Mouse (Mus musculus) kidney, embryonic 14.5 days (tissue): ENCODE measurements around the gene Crebrf. TPM values are rescaled to one million over a fixed set of nuclear protein-coding genes. Genes with fewer than 3 reads are reported as not detected.

Experiments
- ATAC-seq: fragments of 200-750 bp; cut with Nextera tagmentation; 2 replicates; pipeline ENCODE4 v1.8.0; 2017; ENCODE audit warnings: moderate number of reproducible peaks, mild to moderate bottlenecking, moderate TSS enrichment, moderate library complexity; ENCODE audit not compliant: low FRiP score, low TSS enrichment
- H3K27ac ChIP-seq: fragments of 300-500 bp; sonication (generic); 2 replicates; pipeline ENCODE4 v1.5.1; 2014; ENCODE audit warnings: low read depth, mild to moderate bottlenecking, low read length, moderate library complexity, mixed read lengths
- H3K27me3 ChIP-seq: fragments of 300-500 bp; sonication (generic); 2 replicates; pipeline ENCODE4 v1.6.1; 2014; ENCODE audit warnings: mild to moderate bottlenecking, low read length; ENCODE audit not compliant: control insufficient read depth, insufficient read depth
- H3K36me3 ChIP-seq: fragments of 300-500 bp; sonication (generic); 2 replicates; pipeline ENCODE4 v1.6.1; 2014; ENCODE audit warnings: low read length, mixed read lengths; ENCODE audit not compliant: control insufficient read depth, insufficient read depth
- H3K4me1 ChIP-seq: fragments of 300-500 bp; sonication (generic); 2 replicates; pipeline ENCODE4 v1.6.1; 2014; ENCODE audit warnings: low read length, mixed read lengths; ENCODE audit not compliant: control insufficient read depth, insufficient read depth
- H3K4me2 ChIP-seq: fragments of 300-500 bp; sonication (generic); replicated peaks from 2 replicates; pipeline ENCODE4 v1.6.1; 2014; ENCODE audit warnings: low read depth, mild to moderate bottlenecking, low read length
- H3K4me3 ChIP-seq: fragments of 300-500 bp; sonication (generic); 2 replicates; pipeline ENCODE4 v1.5.1; 2014; ENCODE audit warnings: mild to moderate bottlenecking, low read length
- H3K9ac ChIP-seq: fragments of 300-500 bp; sonication (generic); 2 replicates; pipeline ENCODE4 v1.6.1; 2014; ENCODE audit warnings: low read depth, mild to moderate bottlenecking, low read length, moderate library complexity
- H3K9me3 ChIP-seq: fragments of 300-500 bp; sonication (generic); 2 replicates; pipeline ENCODE4 v1.6.1; 2016; ENCODE audit warnings: low read length; ENCODE audit not compliant: control insufficient read depth
- WGBS: fragments of 180-500 bp; shearing (Covaris S2); extraction: QIAGEN DNeasy Blood & Tissue Kit; methylation state at CpG from one replicate; pipeline ENCODE4 v1.1.7; 2014; 5-methylcytosine and 5-hydroxymethylcytosine counted together
- polyA plus RNA-seq: library from polyadenylated mRNA; unstranded; fragments of >200 nt; fragmentation: Nextera tagmentation; extraction: Ambion mirVana; gene quantifications from 2 replicates; pipeline ENCODE4 v1.2.1, GENCODE M21; 2014

Crebrf gene
- polyA plus RNA-seq, 1 experiment from 2014 or later: 10.5 TPM

- H3K36me3 ChIP-seq: peaks cover 32% of the 10 kb centered on the region; the same call in 1 of the 2 replicates
- ATAC-seq: no peak
- H3K4me2 ChIP-seq: no peak overlapping the region
- H3K4me3 ChIP-seq: no peak overlapping the region
- no peak overlapping the region for H3K9ac ChIP-seq
- H3K4me1 ChIP-seq: no peaks in the 10 kb centered on the region
- H3K27ac ChIP-seq: no peak overlapping the region
- no peaks in the 10 kb centered on the region for H3K9me3 ChIP-seq
- WGBS: 95% methylated on average over 10 of the region's 10 CpGs
- no peaks in the 10 kb centered on the region for H3K27me3 ChIP-seq
Observed at GRCm38 (mm10) chr17:26699819-26700616, 15.4 kb upstream of the Crebrf start.

GRCm38 (mm10) chr17:26701565-26701964 lies 13.9 kb upstream of the Crebrf start:
- Histone ChIP-seq H3K27me3 (no peaks in the 10 kb centered on the region), H3K9me3 (no peaks in the 10 kb centered on the region), H3K4me3 (no peak overlapping the region), H3K27ac (no peak overlapping the region), H3K9ac (no peak overlapping the region), H3K4me1 (no peaks in the 10 kb centered on the region), H3K4me2 (no peak overlapping the region), H3K36me3 (peaks cover 24% of the 10 kb centered on the region; the same call in 1 of the 2 replicates)
- 88% methylated on average over 13 of the region's 13 CpGs for WGBS
- ATAC-seq: no peak

- Histone ChIP-seq H3K4me1 (no peaks in the 10 kb centered on the region), H3K27me3 (no peaks in the 10 kb centered on the region), H3K9me3 (no peaks in the 10 kb centered on the region), H3K27ac (no peak overlapping the region), H3K4me2 (no peak overlapping the region), H3K9ac (no peak overlapping the region), H3K36me3 (peaks cover 17% of the 10 kb centered on the region; the same call in 1 of the 2 replicates), H3K4me3 (no peak overlapping the region)
- no peak for ATAC-seq
- 86% methylated on average over 4 of the region's 4 CpGs for WGBS
Observed at GRCm38 (mm10) chr17:26702621-26703020, 12.8 kb upstream of the Crebrf start.

- Histone ChIP-seq H3K9me3 (no peaks in the 10 kb centered on the region), H3K4me3 (no peak overlapping the region), H3K9ac (no peak overlapping the region), H3K4me2 (no peak overlapping the region), H3K36me3 (peaks cover 13% of the 10 kb centered on the region; the same call in 1 of the 2 replicates), H3K27me3 (no peaks in the 10 kb centered on the region), H3K27ac (no peak overlapping the region), H3K4me1 (no peaks in the 10 kb centered on the region)
- WGBS: 91% methylated on average over 4 of the region's 4 CpGs
- no peak for ATAC-seq
Observed at GRCm38 (mm10) chr17:26703671-26704070, 11.8 kb upstream of the Crebrf start.

- H3K4me3 ChIP-seq: no peak overlapping the region
- H3K9me3 ChIP-seq: no peaks in the 10 kb centered on the region
- no peak overlapping the region for H3K9ac ChIP-seq
- H3K4me1 ChIP-seq: no peaks in the 10 kb centered on the region
- H3K4me2 ChIP-seq: no peak overlapping the region
- no peak for ATAC-seq
- 67% methylated on average over 11 of the region's 11 CpGs for WGBS
- H3K27me3 ChIP-seq: no peaks in the 10 kb centered on the region
- H3K36me3 ChIP-seq: no peaks in the 10 kb centered on the region
- H3K27ac ChIP-seq: no peak overlapping the region
Observed at GRCm38 (mm10) chr17:26705463-26706359, 9.7 kb upstream of the Crebrf start.

GRCm38 (mm10) chr17:26707066-26707465 lies 8.4 kb upstream of the Crebrf start:
- ATAC-seq: no peak
- Histone ChIP-seq H3K4me2 (no peak overlapping the region), H3K4me1 (no peaks in the 10 kb centered on the region), H3K36me3 (no peaks in the 10 kb centered on the region), H3K27ac (no peak overlapping the region), H3K4me3 (no peak overlapping the region), H3K9me3 (no peaks in the 10 kb centered on the region), H3K27me3 (no peaks in the 10 kb centered on the region), H3K9ac (no peak overlapping the region)
- WGBS: 69% methylated on average over 7 of the region's 7 CpGs

- Histone ChIP-seq H3K9me3 (no peaks in the 10 kb centered on the region), H3K4me2 (no peak overlapping the region), H3K4me3 (no peak overlapping the region), H3K27me3 (no peaks in the 10 kb centered on the region), H3K27ac (no peak overlapping the region), H3K36me3 (no peaks in the 10 kb centered on the region), H3K4me1 (no peaks in the 10 kb centered on the region), H3K9ac (no peak overlapping the region)
- no peak for ATAC-seq
Observed at GRCm38 (mm10) chr17:26708499-26708898, 7.0 kb upstream of the Crebrf start.

GRCm38 (mm10) chr17:26708993-26709590 lies 6.4 kb upstream of the Crebrf start:
- WGBS: 58% methylated on average over 9 of the region's 9 CpGs
- H3K36me3 ChIP-seq: no peaks in the 10 kb centered on the region
- no peaks in the 10 kb centered on the region for H3K9me3 ChIP-seq
- H3K27me3 ChIP-seq: no peaks in the 10 kb centered on the region
- no peak overlapping the region for H3K9ac ChIP-seq
- H3K4me3 ChIP-seq: no peak overlapping the region
- H3K4me1 ChIP-seq: no peaks in the 10 kb centered on the region
- no peak overlapping the region for H3K4me2 ChIP-seq
- no peak for ATAC-seq
- H3K27ac ChIP-seq: no peak overlapping the region
